Mouse (Mus musculus) cerebellum, postnatal 25 days (tissue): ENCODE measurements at regions not wholly inside any gene's neighbourhood (a gene's known extent, or its start where the extent isn't known, plus 50 kb on each side); places are given as distances from the start of the nearest gene placed in this dataset.

Source experiments
- DNase-seq, 2 experiments: peaks; one replicate each; pipeline ENCODE4 v3.0.0; 2021; ENCODE audit warnings: mixed read lengths in 2 of 2

GRCm38 (mm10) chr15:67048621-67049020 is 547.9 kb upstream of the Lrrc6 start:
- no peak for DNase-seq

DNA sequence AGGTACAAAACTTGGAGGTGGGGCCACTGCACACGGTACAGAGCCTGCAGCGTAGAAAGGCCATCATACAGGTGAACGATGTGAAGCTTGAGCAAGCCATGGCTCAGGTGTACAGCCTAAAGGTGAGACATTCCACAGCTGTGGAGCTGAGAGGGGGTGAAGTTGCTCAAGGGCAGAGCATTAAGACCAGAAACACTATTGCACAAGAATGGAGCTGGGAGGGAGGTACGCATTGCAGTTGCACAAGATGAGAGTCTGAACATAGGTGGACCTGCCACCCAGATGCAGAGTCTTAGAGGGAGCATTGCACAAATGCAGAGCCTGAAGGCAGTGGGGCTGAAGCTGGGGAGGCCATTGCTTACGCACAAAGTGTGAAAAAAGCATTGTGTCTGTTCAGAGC is 547.4 kb upstream of the Lrrc6 start:
- DNase-seq = no peak

- no peak for DNase-seq
Measured at GRCm38 (mm10) chr15:67045920-67046804, 545.5 kb upstream of the Lrrc6 start.

- DNase-seq = no peak
Measured at GRCm38 (mm10) chr15:67045329-67045728, 544.6 kb upstream of the Lrrc6 start.

- DNase-seq = no peak
Measured at GRCm38 (mm10) chr15:67044806-67045205, 544.1 kb upstream of the Lrrc6 start.

- no peak for DNase-seq
Measured at GRCm38 (mm10) chr15:67042131-67042530, 541.4 kb upstream of the Lrrc6 start.

GRCm38 (mm10) chr15:67040229-67040628 is 539.5 kb upstream of the Lrrc6 start:
- no peak for DNase-seq

DNA sequence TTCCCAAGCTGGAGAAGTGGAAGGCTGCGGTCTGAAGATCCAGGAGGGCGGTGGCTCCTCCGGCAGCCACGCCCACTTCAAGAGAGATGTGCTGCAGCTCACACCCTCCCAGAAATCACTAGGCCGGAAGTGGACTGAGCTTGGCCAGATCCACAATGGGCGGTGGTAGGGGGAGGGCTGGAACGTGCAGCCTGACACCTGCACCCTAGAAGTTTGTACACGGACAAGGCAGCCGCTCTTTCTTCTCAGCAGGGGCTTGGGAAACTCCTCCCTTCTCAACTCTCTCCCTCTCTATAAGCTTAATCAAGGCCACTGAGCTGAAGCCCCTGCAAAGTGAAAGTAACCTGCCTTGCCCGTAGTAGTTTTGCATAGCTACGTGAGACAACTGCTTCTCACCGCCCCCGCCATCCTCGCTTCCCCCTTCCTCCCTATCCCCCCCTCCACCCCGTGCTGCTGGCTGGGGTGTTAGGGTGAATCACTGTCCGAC is 538.8 kb upstream of the Lrrc6 start:
- DNase-seq = peak; percentile 29 to 47

DNA sequence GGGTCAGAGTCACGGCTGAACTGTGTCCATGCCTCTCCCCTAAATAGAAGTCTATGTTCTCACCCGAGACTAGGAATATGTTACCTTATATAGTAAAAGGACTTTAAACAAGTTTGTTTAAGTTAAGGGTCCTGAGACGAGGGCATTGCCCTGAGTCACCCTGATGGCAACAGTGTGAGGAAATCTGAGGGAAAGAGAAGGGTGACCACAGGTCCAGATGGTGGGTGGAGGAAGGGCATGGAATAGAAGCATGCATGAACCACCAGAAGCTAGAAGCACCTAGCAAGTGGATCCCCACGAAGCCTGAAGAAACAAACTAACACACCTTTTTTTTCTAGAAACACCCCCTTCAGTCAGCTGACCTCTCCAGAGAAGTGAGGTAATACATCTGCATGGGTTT is 536.9 kb upstream of the Lrrc6 start:
- DNase-seq = no peak

DNA sequence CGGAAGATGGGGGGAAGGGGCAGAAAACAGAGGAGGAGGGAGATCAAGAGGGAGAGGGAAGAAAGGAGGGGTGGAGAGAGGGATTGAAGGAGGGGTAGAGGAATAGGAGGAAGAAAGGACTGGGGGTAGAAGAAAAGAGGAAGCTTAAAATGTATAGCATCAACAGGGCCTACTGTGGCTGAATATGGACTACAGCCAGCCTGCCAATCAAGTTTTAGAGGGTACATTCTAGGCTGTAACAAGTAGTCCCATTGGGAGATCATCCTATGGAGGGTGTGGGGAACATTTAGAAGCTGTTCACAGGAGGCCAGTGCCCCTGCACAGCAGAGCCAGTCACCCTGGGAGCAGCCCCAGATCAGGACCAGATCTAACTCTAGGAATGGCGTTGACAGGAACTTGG is 535.6 kb upstream of the Lrrc6 start:
- DNase-seq = no peak

GRCm38 (mm10) chr15:67033936-67034335 is 533.2 kb upstream of the Lrrc6 start:
- no peak for DNase-seq

GRCm38 (mm10) chr15:67031866-67032526 is 531.3 kb upstream of the Lrrc6 start:
- no peak for DNase-seq

- DNase-seq = no peak
Measured at GRCm38 (mm10) chr15:67030975-67031374, 530.3 kb upstream of the Lrrc6 start.

DNA sequence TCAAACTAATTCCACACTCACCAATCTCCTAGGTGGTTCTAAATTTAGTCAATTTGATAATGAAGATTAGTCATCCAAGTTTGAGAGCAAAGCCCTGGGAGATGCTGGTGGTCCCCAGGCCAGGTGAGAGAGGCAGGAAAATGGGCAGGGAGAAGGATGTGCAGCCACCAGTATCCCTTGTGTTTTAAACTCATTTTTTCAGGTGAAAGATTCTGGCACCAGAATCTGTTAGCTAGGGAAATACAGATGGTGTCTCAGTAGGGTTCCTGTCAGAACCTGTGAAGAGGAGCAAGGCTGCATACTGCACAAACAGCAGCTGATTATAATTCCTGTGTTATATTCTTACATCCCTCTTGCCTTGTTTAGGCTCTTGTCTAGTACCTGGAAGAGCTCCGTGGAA is 527.5 kb upstream of the Lrrc6 start:
- DNase-seq = peak; percentile 65 to 69

DNA sequence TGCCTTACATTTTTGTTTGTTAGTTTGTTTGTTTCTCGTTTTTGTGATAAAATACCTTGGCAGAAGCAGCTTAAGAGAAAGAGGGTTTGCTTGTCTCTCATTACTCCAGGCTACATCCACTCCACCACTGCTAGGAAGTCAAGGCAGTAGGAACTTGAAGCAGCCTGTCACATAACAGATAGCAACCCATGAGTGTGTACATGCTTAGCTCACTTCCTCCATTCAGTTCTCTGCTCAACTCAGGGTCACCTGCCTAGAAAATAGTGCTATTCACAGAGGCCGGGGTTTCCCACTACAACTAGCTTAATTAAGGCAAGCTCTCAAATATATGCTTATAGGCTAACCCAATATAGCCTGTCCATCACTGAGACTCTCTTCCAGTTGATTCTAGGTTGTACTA is 527.0 kb upstream of the Lrrc6 start:
- no peak for DNase-seq

DNA sequence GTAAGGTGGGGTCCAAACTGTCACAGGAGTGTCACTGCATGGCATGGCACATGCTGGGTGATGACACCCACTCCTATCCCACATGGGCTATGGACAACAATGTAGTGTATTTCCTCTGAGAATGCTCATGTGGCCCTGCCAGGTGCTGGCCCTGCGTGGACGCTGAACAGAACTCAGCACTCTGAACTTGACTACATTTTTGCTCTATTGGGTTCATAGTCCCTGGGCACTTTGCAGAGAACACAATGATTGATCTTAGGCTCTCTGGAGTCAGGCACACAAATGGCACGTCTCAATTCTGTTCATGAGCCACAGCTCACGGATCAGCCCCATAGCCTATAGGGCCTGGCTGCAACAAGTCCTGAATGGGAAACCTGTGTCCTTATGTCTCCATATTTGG is 525.0 kb upstream of the Lrrc6 start:
- DNase-seq = no peak

GRCm38 (mm10) chr15:67024386-67024785 is 523.7 kb upstream of the Lrrc6 start:
- DNase-seq = no peak

DNA sequence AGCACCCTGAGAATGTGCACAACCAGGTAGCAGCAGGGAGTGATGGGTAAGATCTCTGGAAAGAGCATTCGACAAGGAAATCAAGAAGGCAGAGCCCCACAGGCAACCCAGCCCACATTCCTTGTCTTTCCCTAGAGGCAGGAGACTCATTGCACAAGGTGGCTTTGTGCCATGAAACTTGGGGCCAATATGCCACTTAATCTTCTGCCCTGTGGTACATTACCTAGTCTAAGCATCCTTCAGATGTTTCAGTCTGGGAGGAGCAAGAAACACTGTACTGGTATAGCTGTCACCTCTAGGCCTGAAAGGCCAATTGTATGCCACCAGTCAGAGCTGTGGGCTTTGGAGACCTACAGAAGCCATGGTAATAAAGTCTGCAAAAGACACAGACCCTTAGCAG is 522.4 kb upstream of the Lrrc6 start:
- DNase-seq = no peak

- DNase-seq = no peak
Measured at GRCm38 (mm10) chr15:67021391-67021790, 520.7 kb upstream of the Lrrc6 start.

- no peak for DNase-seq
Measured at GRCm38 (mm10) chr15:67019891-67020290, 519.2 kb upstream of the Lrrc6 start.

DNA sequence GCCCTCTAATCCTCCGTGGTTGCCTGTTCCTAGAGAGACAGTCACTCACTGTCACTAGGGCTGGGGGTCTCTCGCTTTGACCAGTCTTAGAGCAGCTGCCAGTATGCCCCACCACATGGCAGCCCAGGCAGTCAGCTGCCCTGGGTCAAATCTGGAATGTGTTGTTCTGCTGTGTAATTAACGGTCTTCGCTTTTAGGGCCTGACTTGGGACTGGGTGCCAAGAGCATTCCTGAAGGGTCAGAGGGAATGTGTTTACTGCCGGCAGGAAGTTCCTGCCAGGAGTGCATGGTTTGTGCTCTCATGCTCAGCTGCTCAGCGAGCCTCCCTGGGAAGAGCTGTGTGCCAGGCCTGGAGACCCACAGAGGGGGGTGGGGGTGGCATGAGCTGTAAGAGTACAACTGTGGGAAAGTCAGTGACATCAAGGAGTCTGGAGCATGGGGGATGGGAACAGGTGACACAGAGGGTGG is 518.5 kb upstream of the Lrrc6 start:
- DNase-seq = no peak
